Comparison of ENCODE assay signal across 7 mouse cellular contexts in genomic region chr10:81244595-81244994, GRCm38 (mm10). TPM values are rescaled to one million over a fixed set of nuclear protein-coding genes. Genes with fewer than 3 reads are reported as not detected.
DNase-seq lines count a peak whose midpoint lies in the region; ATAC-seq and TF ChIP-seq lines count a peak whose summit lies in the region.

No protein-coding gene starts in this region.

- WGBS in cerebellum, adult 2 months = 7% methylated on average over 17 of the region's 17 CpGs
- 7% methylated on average over 17 of the region's 17 CpGs for WGBS in hindbrain, postnatal 0 days
- WGBS in midbrain, embryonic 10.5 days = 10% methylated on average over 17 of the region's 17 CpGs

- TF ChIP-seq CTCF in cerebellum, adult 2 months (IDR thresholded peaks at IDR 0.05; ENCODE audit: borderline replicate concordance, insufficient read depth, low read depth, low read length) = peak; percentile 94
- peak; percentile 99 for TF ChIP-seq CTCF in hindbrain, postnatal 0 days (IDR thresholded peaks at IDR 0.05; ENCODE audit: low read depth)

- peak; percentile 67 for ATAC-seq in hindbrain, postnatal 0 days

- H3K9me3 ChIP-seq in hindbrain, postnatal 0 days (ENCODE audit: low read length) = no peaks in the 10 kb centered on the region
- no peaks in the 10 kb centered on the region for H3K9me3 ChIP-seq in midbrain, embryonic 10.5 days (replicated peaks)

- intact Hi-C loops in left cerebral cortex, postnatal 4 days (cut with DNase I) = no loop called here

- no peaks in the 10 kb centered on the region for H3K27me3 ChIP-seq in cerebellum, adult 2 months (ENCODE audit: control insufficient read depth, insufficient read depth, low read length)
- no peaks in the 10 kb centered on the region for H3K27me3 ChIP-seq in hindbrain, postnatal 0 days (ENCODE audit: insufficient read depth, low read length)
- peaks cover 93% of the 10 kb centered on the region for H3K27me3 ChIP-seq in midbrain, embryonic 10.5 days (ENCODE audit: low read depth, poor library complexity, severe bottlenecking)

- no peak overlapping the region for H3K9ac ChIP-seq in hindbrain, postnatal 0 days (replicated peaks; ENCODE audit: low read length)

- peaks cover 3% of the 10 kb centered on the region for H3K4me1 ChIP-seq in cerebellum, adult 2 months (ENCODE audit: control insufficient read depth, insufficient read depth, low read length)
- H3K4me1 ChIP-seq in hindbrain, postnatal 0 days (ENCODE audit: insufficient read depth, low read length) = no peaks in the 10 kb centered on the region
- peaks cover 27% of the 10 kb centered on the region for H3K4me1 ChIP-seq in midbrain, embryonic 10.5 days

- no peak overlapping the region for H3K4me3 ChIP-seq in cerebellum, adult 2 months (replicated peaks; ENCODE audit: insufficient read depth, low read depth, low read length)
- no peak overlapping the region for H3K4me3 ChIP-seq in hindbrain, postnatal 0 days (ENCODE audit: low read length)
- 0 out of 2 replicates have a peak overlapping the region, but pooled peaks have one; percentile 15 for H3K4me3 ChIP-seq in midbrain, embryonic 10.5 days

- 0 out of 2 replicates have a peak, but pooled peaks cover 4% of the 10 kb centered on the region for H3K36me3 ChIP-seq in hindbrain, postnatal 0 days (ENCODE audit: insufficient read depth, low read length)
- H3K36me3 ChIP-seq in midbrain, embryonic 10.5 days = no peaks in the 10 kb centered on the region

- peak; percentile 76 for DNase-seq in T-cell, adult 2 months (ENCODE audit: low spot score)
- peak; percentile 76 to 90 for DNase-seq in cerebellum, adult 2 months
- DNase-seq in forelimb bud, embryonic 11.5 days (ENCODE audit: low read depth, low spot score) = peak; percentile 68
- DNase-seq in hindbrain, postnatal 0 days (ENCODE audit: low spot score) = peak; percentile 77
- DNase-seq in left cerebral cortex, postnatal 4 days = peak; percentile 80
- peak; percentile 84 for DNase-seq in midbrain, embryonic 10.5 days (ENCODE audit: low spot score)
- peak; percentile 70 for DNase-seq in spleen, adult 12 weeks (ENCODE audit: low spot score)

- no peak overlapping the region for H3K27ac ChIP-seq in cerebellum, adult 2 months (ENCODE audit: insufficient read depth, low read length)
- H3K27ac ChIP-seq in hindbrain, postnatal 0 days = no peak overlapping the region
- peak overlapping the region; percentile 39; the same call in 1 of the 2 replicates for H3K27ac ChIP-seq in midbrain, embryonic 10.5 days (replicated peaks)

- no peak for TF ChIP-seq POLR2A in cerebellum, adult 2 months (IDR thresholded peaks at IDR 0.05; ENCODE audit: borderline replicate concordance, insufficient read depth, low read length)

- no peak overlapping the region for H3K4me2 ChIP-seq in hindbrain, postnatal 0 days (ENCODE audit: low read depth, low read length)

RNA-seq across cellular contexts. Expression of gene Matk, which starts 8.1 kb away (rescaled TPM):
- polyA plus RNA-seq in cerebellum, adult 2 months (2012; rRNA removed) = 124 and 141 TPM in 2 replicates
- total RNA-seq in hindbrain, postnatal 0 days (2014; rRNA removed) = 86.9 and 121 TPM in 2 replicates
- polyA plus RNA-seq in hindbrain, postnatal 0 days (2015; fragmentation: Nextera tagmentation; extraction: Ambion mirVana) = 82.3 and 82.7 TPM in 2 replicates
- 100 to 1,000 TPM; 132 to 140 TPM for total RNA-seq in left cerebral cortex, postnatal 4 days (2021)
- polyA plus RNA-seq in midbrain, embryonic 10.5 days (2016; fragmentation: Nextera tagmentation; extraction: Ambion mirVana) = 3.7 and 4.2 TPM in 2 replicates

RNA-seq across cellular contexts. Expression of gene Zfr2, which starts 11.6 kb away (rescaled TPM):
- polyA plus RNA-seq in cerebellum, adult 2 months (2012; rRNA removed) = 77.6 and 79.6 TPM in 2 replicates
- total RNA-seq in hindbrain, postnatal 0 days (2014; rRNA removed) = 64.1 and 89.3 TPM in 2 replicates
- polyA plus RNA-seq in hindbrain, postnatal 0 days (2015; fragmentation: Nextera tagmentation; extraction: Ambion mirVana) = 21.7 and 21.9 TPM in 2 replicates
- 10 to 100 TPM; 65.2 to 66.0 TPM for total RNA-seq in left cerebral cortex, postnatal 4 days (2021)
- polyA plus RNA-seq in midbrain, embryonic 10.5 days (2016; fragmentation: Nextera tagmentation; extraction: Ambion mirVana) = 3.5 and 6.3 TPM in 2 replicates

RNA-seq across cellular contexts. Expression of gene Atcay, which starts 14.0 kb away (rescaled TPM):
- polyA plus RNA-seq in cerebellum, adult 2 months (2012; rRNA removed) = 115 and 122 TPM in 2 replicates
- total RNA-seq in hindbrain, postnatal 0 days (2014; rRNA removed) = 169 and 197 TPM in 2 replicates
- polyA plus RNA-seq in hindbrain, postnatal 0 days (2015; fragmentation: Nextera tagmentation; extraction: Ambion mirVana) = 66.7 and 70.2 TPM in 2 replicates
- 100 to 1,000 TPM; 195 to 206 TPM for total RNA-seq in left cerebral cortex, postnatal 4 days (2021)
- polyA plus RNA-seq in midbrain, embryonic 10.5 days (2016; fragmentation: Nextera tagmentation; extraction: Ambion mirVana) = 8.7 and 17.1 TPM in 2 replicates

RNA-seq across cellular contexts. Expression of gene Mrpl54, which starts 22.1 kb away (rescaled TPM):
- 81.4 and 84.9 TPM in 2 replicates for polyA plus RNA-seq in cerebellum, adult 2 months (2012; rRNA removed)
- 106 and 113 TPM in 2 replicates for total RNA-seq in hindbrain, postnatal 0 days (2014; rRNA removed)
- polyA plus RNA-seq in hindbrain, postnatal 0 days (2015; fragmentation: Nextera tagmentation; extraction: Ambion mirVana) = 159 and 170 TPM in 2 replicates
- 10 to 100 TPM; 41.9 to 50.6 TPM for total RNA-seq in left cerebral cortex, postnatal 4 days (2021)
- 229 and 258 TPM in 2 replicates for polyA plus RNA-seq in midbrain, embryonic 10.5 days (2016; fragmentation: Nextera tagmentation; extraction: Ambion mirVana)

RNA-seq across cellular contexts. Expression of gene Apba3, which starts 22.2 kb away (rescaled TPM):
- polyA plus RNA-seq in cerebellum, adult 2 months (2012; rRNA removed) = 61.8 and 63.9 TPM in 2 replicates
- total RNA-seq in hindbrain, postnatal 0 days (2014; rRNA removed) = 61.0 and 63.6 TPM in 2 replicates
- 24.0 and 27.6 TPM in 2 replicates for polyA plus RNA-seq in hindbrain, postnatal 0 days (2015; fragmentation: Nextera tagmentation; extraction: Ambion mirVana)
- 10 to 100 TPM; 22.6 to 28.2 TPM for total RNA-seq in left cerebral cortex, postnatal 4 days (2021)
- 50.5 and 55.5 TPM in 2 replicates for polyA plus RNA-seq in midbrain, embryonic 10.5 days (2016; fragmentation: Nextera tagmentation; extraction: Ambion mirVana)

Comparison
In these comparisons a context has a peak if more than half of its experiments do, and no peak if none do; other contexts are left out.
1. RNA of gene Matk, which starts 8.1 kb away (polyA plus RNA-seq): 124 to 141 TPM in cerebellum, adult 2 months and 82.3 to 82.7 TPM in hindbrain, postnatal 0 days; 3.7 to 4.2 TPM in midbrain, embryonic 10.5 days; every median in the first group is over 10 times any median in the second.
2. Peak in every context shown above with its lines, with median percentiles within 50 percentile points of each other: DNase-seq.